10 mouse cellular contexts compared by ENCODE assay signal in genomic region chr1:33721020-33721419, GRCm38 (mm10). TPM values are rescaled to one million over a fixed set of nuclear protein-coding genes. Genes with fewer than 3 reads are reported as not detected.
DNase-seq lines count a peak whose midpoint lies in the region; ATAC-seq and TF ChIP-seq lines count a peak whose summit lies in the region.
"Had no signal": no experiment of that assay in that cellular context is flagged by ENCODE, and none has a peak within 500 bp of the region (broad histone marks: within the 10 kb centered on the region; RNA-seq: fewer than 3 reads in every experiment).

No protein-coding gene starts in this region.

- no peak for TF ChIP-seq CTCF in cortical plate, adult 2 months (IDR thresholded peaks at IDR 0.05; ENCODE audit: extremely low read depth, insufficient read depth, low read length)
- no peak for TF ChIP-seq CTCF in midbrain, postnatal 0 days (IDR thresholded peaks at IDR 0.05)

- no peak for TF ChIP-seq POLR2A in cortical plate, adult 2 months (IDR thresholded peaks at IDR 0.05; ENCODE audit: extremely low read depth, insufficient read depth, low read length)

- H3K36me3 ChIP-seq in kidney, embryonic 16.5 days (ENCODE audit: insufficient read depth, low read length), result peaks cover 36% of the 10 kb centered on the region
- H3K36me3 ChIP-seq in hindbrain, embryonic 16.5 days (ENCODE audit: control insufficient read depth, insufficient read depth, low read length), result peaks cover 14% of the 10 kb centered on the region
- peaks cover 25% of the 10 kb centered on the region for H3K36me3 ChIP-seq in midbrain, postnatal 0 days (ENCODE audit: insufficient read depth, low read length)

- 80% methylated on average over 7 of the region's 7 CpGs for WGBS in kidney, embryonic 16.5 days
- 86% methylated on average over 7 of the region's 7 CpGs for WGBS in hindbrain, embryonic 16.5 days
- WGBS in midbrain, postnatal 0 days, result 83% methylated on average over 7 of the region's 7 CpGs

- H3K9ac ChIP-seq in kidney, embryonic 16.5 days (replicated peaks; ENCODE audit: low read length), result no peak overlapping the region
- no peak overlapping the region for H3K9ac ChIP-seq in hindbrain, embryonic 16.5 days (ENCODE audit: low read depth, low read length)
- no peak overlapping the region for H3K9ac ChIP-seq in midbrain, postnatal 0 days (replicated peaks; ENCODE audit: low read length, poor library complexity, severe bottlenecking)

- peaks cover 7% of the 10 kb centered on the region for H3K4me1 ChIP-seq in kidney, embryonic 16.5 days (ENCODE audit: insufficient read depth, low read length)
- no peaks in the 10 kb centered on the region; the same call in 1 of the 2 replicates for H3K4me1 ChIP-seq in cortical plate, adult 2 months (ENCODE audit: control insufficient read depth, insufficient read depth, low read length)
- peaks cover 5% of the 10 kb centered on the region for H3K4me1 ChIP-seq in hindbrain, embryonic 16.5 days (ENCODE audit: control insufficient read depth, insufficient read depth, low read depth, low read length)
- peaks cover 3% of the 10 kb centered on the region for H3K4me1 ChIP-seq in midbrain, postnatal 0 days (ENCODE audit: insufficient read depth, low read length)

- no peaks in the 10 kb centered on the region for H3K27me3 ChIP-seq in kidney, embryonic 16.5 days (ENCODE audit: insufficient read depth, low read length)
- H3K27me3 ChIP-seq in hindbrain, embryonic 16.5 days (replicated peaks; ENCODE audit: control insufficient read depth, insufficient read depth, low read length), result no peaks in the 10 kb centered on the region
- no peaks in the 10 kb centered on the region for H3K27me3 ChIP-seq in midbrain, postnatal 0 days (ENCODE audit: insufficient read depth, low read length)

- no peak for DNase-seq in kidney, adult 18-20 months
- DNase-seq in midbrain, postnatal 0 days (ENCODE audit: low spot score), result no peak
- DNase-seq in frontal cortex, adult 2 months (ENCODE audit: extremely low spot score in 1 of 2, low spot score in 1 of 2), result no peak
- DNase-seq in cerebellum, postnatal 36 days, result no peak
- DNase-seq: kidney, postnatal 14 days had no signal

- peak overlapping the region; percentile 73; the same call in 1 of the 2 replicates for H3K4me2 ChIP-seq in kidney, embryonic 16.5 days (replicated peaks; ENCODE audit: low read depth, low read length)
- H3K4me2 ChIP-seq in hindbrain, embryonic 16.5 days (ENCODE audit: low read length), result peak overlapping the region; percentile 64
- peak overlapping the region; percentile 53 for H3K4me2 ChIP-seq in midbrain, postnatal 0 days (ENCODE audit: low read depth, low read length, poor library complexity, severe bottlenecking)

- H3K4me3 ChIP-seq in kidney, embryonic 16.5 days (ENCODE audit: low read length), result peak overlapping the region; percentile 18
- peak overlapping the region; percentile 35; the same call in 1 of the 2 replicates for H3K4me3 ChIP-seq in cortical plate, adult 2 months (ENCODE audit: insufficient read depth, low read length)
- peak overlapping the region; percentile 82 for H3K4me3 ChIP-seq in hindbrain, embryonic 16.5 days (ENCODE audit: low read length)
- peak overlapping the region; percentile 87 for H3K4me3 ChIP-seq in midbrain, postnatal 0 days (ENCODE audit: low read depth, low read length)

- H3K27ac ChIP-seq in kidney, embryonic 16.5 days (ENCODE audit: low read length), result no peak overlapping the region
- H3K27ac ChIP-seq in cortical plate, adult 2 months (ENCODE audit: insufficient read depth, low read length), result no peak overlapping the region
- no peak overlapping the region for H3K27ac ChIP-seq in hindbrain, embryonic 16.5 days (ENCODE audit: low read depth, low read length)
- H3K27ac ChIP-seq in midbrain, postnatal 0 days (ENCODE audit: low read depth, low read length), result no peak overlapping the region

- no peaks in the 10 kb centered on the region for H3K9me3 ChIP-seq in kidney, embryonic 16.5 days (ENCODE audit: low read length)
- H3K9me3 ChIP-seq in hindbrain, embryonic 16.5 days (ENCODE audit: control insufficient read depth, low read length), result no peaks in the 10 kb centered on the region
- H3K9me3 ChIP-seq in midbrain, postnatal 0 days (ENCODE audit: low read length), result no peaks in the 10 kb centered on the region

- ATAC-seq in kidney, embryonic 16.5 days (ENCODE audit: low FRiP score, low TSS enrichment), result no peak
- no peak for ATAC-seq in hindbrain, embryonic 16.5 days
- ATAC-seq in midbrain, postnatal 0 days (ENCODE audit: low FRiP score), result no peak
- ATAC-seq in CD4-positive, CD25-positive, alpha-beta regulatory T cell, adult 4 months, result no peak

RNA-seq across cellular contexts. Expression of gene Rab23, which starts 1.3 kb away (rescaled TPM):
- 26.8 and 27.5 TPM in 2 replicates for polyA plus RNA-seq in kidney, embryonic 16.5 days (2015; fragmentation: Nextera tagmentation; extraction: Ambion mirVana)
- 17.5 and 20.5 TPM in 2 replicates for polyA plus RNA-seq in cortical plate, adult 2 months (2012; rRNA removed)
- 29.2 and 30.0 TPM in 2 replicates for polyA plus RNA-seq in hindbrain, embryonic 16.5 days (2015; fragmentation: Nextera tagmentation; extraction: Ambion mirVana)
- 9.3 and 13.2 TPM in 2 replicates for total RNA-seq in midbrain, postnatal 0 days (2014; rRNA removed)
- 25.0 and 29.8 TPM in 2 replicates for polyA plus RNA-seq in midbrain, postnatal 0 days (2015; fragmentation: Nextera tagmentation; extraction: Ambion mirVana)
- polyA plus RNA-seq in frontal cortex, adult 2 months (2012; rRNA removed), result 20.3 and 20.9 TPM in 2 replicates
- polyA plus RNA-seq in CD4-positive, CD25-positive, alpha-beta regulatory T cell, adult 4 months (2017; shearing (Covaris generic)), result 1 to 10 TPM; 8.0 to 9.7 TPM

RNA-seq across cellular contexts. Expression of gene Bag2, which starts 36.6 kb away (rescaled TPM):
- 98.1 and 105 TPM in 2 replicates for polyA plus RNA-seq in kidney, embryonic 16.5 days (2015; fragmentation: Nextera tagmentation; extraction: Ambion mirVana)
- polyA plus RNA-seq in cortical plate, adult 2 months (2012; rRNA removed), result 17.3 and 17.5 TPM in 2 replicates
- polyA plus RNA-seq in hindbrain, embryonic 16.5 days (2015; fragmentation: Nextera tagmentation; extraction: Ambion mirVana), result 26.8 and 28.8 TPM in 2 replicates
- total RNA-seq in midbrain, postnatal 0 days (2014; rRNA removed), result 12.8 and 26.1 TPM in 2 replicates
- 28.1 and 29.0 TPM in 2 replicates for polyA plus RNA-seq in midbrain, postnatal 0 days (2015; fragmentation: Nextera tagmentation; extraction: Ambion mirVana)
- 14.6 and 14.8 TPM in 2 replicates for polyA plus RNA-seq in frontal cortex, adult 2 months (2012; rRNA removed)
- 1 to 10 TPM in 1 of 2 experiments, under 1 TPM in 1; 0.91 to 2.3 TPM for polyA plus RNA-seq in CD4-positive, CD25-positive, alpha-beta regulatory T cell, adult 4 months (2017; shearing (Covaris generic))
- total RNA-seq: neutrophil, adult 5-6 weeks had no signal

RNA-seq across cellular contexts. Expression of gene Prim2, which starts 51.4 kb away (rescaled TPM):
- polyA plus RNA-seq in kidney, embryonic 16.5 days (2015; fragmentation: Nextera tagmentation; extraction: Ambion mirVana), result 35.8 and 36.3 TPM in 2 replicates
- 8.9 and 9.9 TPM in 2 replicates for polyA plus RNA-seq in cortical plate, adult 2 months (2012; rRNA removed)
- 21.5 and 23.6 TPM in 2 replicates for polyA plus RNA-seq in hindbrain, embryonic 16.5 days (2015; fragmentation: Nextera tagmentation; extraction: Ambion mirVana)
- total RNA-seq in midbrain, postnatal 0 days (2014; rRNA removed), result 18.7 and 21.5 TPM in 2 replicates
- 12.6 and 13.2 TPM in 2 replicates for polyA plus RNA-seq in midbrain, postnatal 0 days (2015; fragmentation: Nextera tagmentation; extraction: Ambion mirVana)
- polyA plus RNA-seq in frontal cortex, adult 2 months (2012; rRNA removed), result 9.6 and 9.9 TPM in 2 replicates
- 10 to 100 TPM; 19.8 to 23.3 TPM for polyA plus RNA-seq in CD4-positive, CD25-positive, alpha-beta regulatory T cell, adult 4 months (2017; shearing (Covaris generic))

Comparison
In these comparisons a context has a peak if more than half of its experiments do, and no peak if none do; other contexts are left out.
1. H3K4me3 ChIP-seq: peak in every context shown above with its lines; median percentile 87 in midbrain, postnatal 0 days; 82 in hindbrain, embryonic 16.5 days; 35 in cortical plate, adult 2 months; 18 in kidney, embryonic 16.5 days.